22 mouse cellular contexts compared by ENCODE assay signal in the genomic region with DNA sequence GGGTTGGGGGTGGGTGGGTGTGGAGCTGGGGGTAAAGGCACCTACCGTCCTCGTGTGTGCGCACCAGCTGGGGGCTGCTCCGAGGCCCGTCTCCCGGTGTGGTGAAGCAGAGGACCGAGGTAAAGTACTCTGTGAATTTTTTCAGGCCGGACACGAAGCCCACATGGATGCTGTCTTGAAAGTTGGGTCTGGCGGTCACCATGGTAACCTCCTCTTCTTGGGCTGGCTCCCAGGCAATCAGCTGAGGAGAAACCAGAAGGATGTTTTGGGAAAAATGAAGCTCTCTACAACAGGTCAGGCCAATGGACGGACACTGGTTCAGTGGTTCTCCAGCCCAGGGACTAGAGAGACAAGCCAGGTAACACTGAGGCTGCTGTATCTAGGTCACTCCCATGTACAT.
DNase-seq lines count a peak whose midpoint lies in the region; ATAC-seq lines count a peak whose summit lies in the region.
"Had no signal": no experiment of that assay in that cellular context is flagged by ENCODE, and none has a peak within 500 bp of the region (broad histone marks: within the 10 kb centered on the region; RNA-seq: fewer than 3 reads in every experiment).

No protein-coding gene starts in this region.

- no peak overlapping the region for H3K9ac ChIP-seq in heart, embryonic 11.5 days (ENCODE audit: low read depth, low read length)
- no peak overlapping the region for H3K9ac ChIP-seq in hindbrain, embryonic 16.5 days (ENCODE audit: low read depth, low read length)
- H3K9ac ChIP-seq: forebrain, embryonic 13.5 days; heart, embryonic 13.5 days; hindbrain, embryonic 14.5 days had no signal

- DNase-seq in heart, embryonic 10.5 days (ENCODE audit: low spot score), result no peak
- DNase-seq in right cerebral cortex, adult 2 months (ENCODE audit: low spot score in 2 of 2), result peak; percentile 20 to 26
- DNase-seq in right cerebral cortex, postnatal 36 days (ENCODE audit: low spot score in 2 of 2), result no peak
- DNase-seq: adrenal gland, adult 2 months; adrenal gland, postnatal 14 days; cerebellum, adult 18-20 months; cerebellum, adult 9-10 months; cerebellum, postnatal 14 days; gastrocnemius, adult 2 months; gastrocnemius, postnatal 14 days; heart, adult 11 months; heart, postnatal 14 days; heart, postnatal 4 days had no signal

- H3K36me3 ChIP-seq in heart, embryonic 11.5 days (ENCODE audit: control insufficient read depth, insufficient read depth, low read length), result no peaks in the 10 kb centered on the region
- no peaks in the 10 kb centered on the region for H3K36me3 ChIP-seq in heart, embryonic 10.5 days
- H3K36me3 ChIP-seq in hindbrain, embryonic 16.5 days (ENCODE audit: control insufficient read depth, insufficient read depth, low read length), result no peaks in the 10 kb centered on the region
- H3K36me3 ChIP-seq: forebrain, embryonic 10.5 days had no signal

- 87% methylated on average over 11 of the region's 11 CpGs for WGBS in heart, embryonic 11.5 days (ENCODE audit: insufficient replicate concordance)
- WGBS in heart, embryonic 10.5 days, result 86% methylated on average over 11 of the region's 11 CpGs
- 88% methylated on average over 11 of the region's 11 CpGs for WGBS in hindbrain, embryonic 16.5 days

- H3K4me2 ChIP-seq in heart, embryonic 11.5 days, result no peak overlapping the region
- H3K4me2 ChIP-seq in hindbrain, embryonic 16.5 days (ENCODE audit: low read length), result no peak overlapping the region
- H3K4me2 ChIP-seq: forebrain, embryonic 13.5 days; heart, embryonic 13.5 days; hindbrain, embryonic 14.5 days had no signal

- no peak overlapping the region for H3K4me3 ChIP-seq in heart, embryonic 11.5 days (ENCODE audit: low read depth, low read length)
- H3K4me3 ChIP-seq in heart, embryonic 10.5 days, result no peak overlapping the region
- H3K4me3 ChIP-seq in hindbrain, embryonic 16.5 days (ENCODE audit: low read length), result no peak overlapping the region
- H3K4me3 ChIP-seq: forebrain, embryonic 10.5 days; forebrain, embryonic 13.5 days; gastrocnemius, adult 2 months; heart, embryonic 13.5 days had no signal

- H3K27ac ChIP-seq in heart, embryonic 11.5 days (ENCODE audit: low read depth, low read length), result no peak overlapping the region
- no peak overlapping the region for H3K27ac ChIP-seq in heart, embryonic 10.5 days
- H3K27ac ChIP-seq in hindbrain, embryonic 16.5 days (ENCODE audit: low read depth, low read length), result no peak overlapping the region
- H3K27ac ChIP-seq: forebrain, embryonic 10.5 days; forebrain, embryonic 13.5 days; gastrocnemius, adult 2 months; heart, embryonic 13.5 days; hindbrain, embryonic 14.5 days had no signal

- no peaks in the 10 kb centered on the region for H3K9me3 ChIP-seq in heart, embryonic 11.5 days (replicated peaks; ENCODE audit: control insufficient read depth, low read length)
- no peaks in the 10 kb centered on the region for H3K9me3 ChIP-seq in heart, embryonic 10.5 days
- H3K9me3 ChIP-seq in hindbrain, embryonic 16.5 days (ENCODE audit: control insufficient read depth, low read length), result no peaks in the 10 kb centered on the region
- H3K9me3 ChIP-seq: forebrain, embryonic 10.5 days; forebrain, embryonic 13.5 days; heart, embryonic 13.5 days had no signal

- 0 out of 2 replicates have a peak, but pooled peaks have one; percentile 26 for ATAC-seq in heart, embryonic 11.5 days (replicated peaks; ENCODE audit: insufficient number of reproducible peaks, low FRiP score, low TSS enrichment)
- peak; percentile 22; the same call in 1 of the 2 replicates for ATAC-seq in megakaryocyte-erythroid progenitor cell, adult 5-6 weeks (replicated peaks; ENCODE audit: low FRiP score, low TSS enrichment, poor library complexity, severe bottlenecking)
- ATAC-seq in hindbrain, embryonic 16.5 days, result no peak
- ATAC-seq: CD4-positive, CD25-positive, alpha-beta regulatory T cell, adult 4 months; forebrain, embryonic 13.5 days; forebrain, embryonic 16.5 days had no signal

- no peaks in the 10 kb centered on the region for H3K4me1 ChIP-seq in heart, embryonic 11.5 days (ENCODE audit: control insufficient read depth, insufficient read depth, low read length)
- no peaks in the 10 kb centered on the region for H3K4me1 ChIP-seq in heart, embryonic 10.5 days
- H3K4me1 ChIP-seq in hindbrain, embryonic 16.5 days (ENCODE audit: control insufficient read depth, insufficient read depth, low read depth, low read length), result no peaks in the 10 kb centered on the region
- H3K4me1 ChIP-seq: heart, embryonic 13.5 days had no signal

- no peaks in the 10 kb centered on the region for H3K27me3 ChIP-seq in heart, embryonic 11.5 days (ENCODE audit: control insufficient read depth, insufficient read depth, low read length)
- no peaks in the 10 kb centered on the region for H3K27me3 ChIP-seq in heart, embryonic 10.5 days (ENCODE audit: insufficient read depth, poor library complexity, severe bottlenecking)
- no peaks in the 10 kb centered on the region for H3K27me3 ChIP-seq in hindbrain, embryonic 16.5 days (replicated peaks; ENCODE audit: control insufficient read depth, insufficient read depth, low read length)
- H3K27me3 ChIP-seq: heart, embryonic 13.5 days had no signal

Comparison
In these comparisons a context has a peak if more than half of its experiments do, and no peak if none do; other contexts are left out.
1. DNase-seq: peak in right cerebral cortex, adult 2 months (2 of 2); none in heart, embryonic 10.5 days (single experiment) and right cerebral cortex, postnatal 36 days (0 of 2).